Mouse (Mus musculus) hindlimb bud, embryonic 11.5 days (tissue): ENCODE measurements around the gene Smpdl3a.

Experiments used
- DNase-seq: peaks from one replicate; pipeline ENCODE4 v3.0.0-alpha.2; 2012; ENCODE audit warnings: low read depth, low spot score; ENCODE audit errors: extremely low spot score

The Smpdl3a gene

GRCm38 (mm10) chr10:57794018-57794417, at the start of gene Smpdl3a:
TSS of gene Smpdl3a (plus strand) at chr10:57794335.
- DNase-seq, result no peak

GRCm38 (mm10) chr10:57745452-57745851, 48.7 kb upstream of the Smpdl3a start:
- no peak for DNase-seq

DNA sequence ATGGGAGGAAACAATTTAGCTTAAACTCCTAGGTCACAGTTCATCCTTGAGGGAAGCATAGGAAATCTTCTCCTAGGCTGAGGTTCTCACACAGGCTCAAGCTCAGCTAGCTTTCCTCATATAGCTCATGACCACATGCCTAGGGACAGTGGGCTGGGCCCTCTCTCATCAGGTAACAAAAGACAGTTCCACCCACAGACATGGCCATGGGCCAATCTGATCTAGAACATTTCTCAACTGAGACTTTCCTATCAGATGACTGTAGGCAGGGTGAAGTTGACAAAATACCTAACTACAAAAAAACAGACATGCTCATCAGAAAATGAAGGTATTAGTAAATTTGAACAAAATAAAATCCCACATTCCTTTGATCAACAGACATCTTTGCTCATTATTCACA, 47.0 kb upstream of the Smpdl3a start:
- DNase-seq, result no peak

DNA sequence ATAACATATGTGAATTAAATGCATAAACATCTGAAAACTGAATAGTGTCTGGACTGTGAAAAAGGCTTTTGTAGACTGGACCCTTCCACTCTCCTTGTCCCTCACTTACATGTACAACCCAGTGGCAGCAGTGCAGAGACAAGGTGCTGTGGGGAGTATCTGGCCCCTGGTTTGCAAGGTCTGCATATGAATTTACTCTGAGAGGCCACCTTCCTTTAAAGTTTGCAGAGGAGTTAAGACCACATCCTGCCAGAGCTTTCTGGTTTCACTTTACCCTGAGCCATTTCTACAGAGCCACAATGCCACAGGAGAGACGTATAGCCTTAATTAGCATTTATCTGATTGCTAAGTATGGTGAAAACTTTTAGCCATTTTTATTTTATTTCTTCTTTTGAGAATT, 40.8 kb upstream of the Smpdl3a start:
- no peak for DNase-seq

- no peak for DNase-seq
These were observed 38.9 kb upstream of the Smpdl3a start for GRCm38 (mm10) chr10:57755201-57755736.

DNA sequence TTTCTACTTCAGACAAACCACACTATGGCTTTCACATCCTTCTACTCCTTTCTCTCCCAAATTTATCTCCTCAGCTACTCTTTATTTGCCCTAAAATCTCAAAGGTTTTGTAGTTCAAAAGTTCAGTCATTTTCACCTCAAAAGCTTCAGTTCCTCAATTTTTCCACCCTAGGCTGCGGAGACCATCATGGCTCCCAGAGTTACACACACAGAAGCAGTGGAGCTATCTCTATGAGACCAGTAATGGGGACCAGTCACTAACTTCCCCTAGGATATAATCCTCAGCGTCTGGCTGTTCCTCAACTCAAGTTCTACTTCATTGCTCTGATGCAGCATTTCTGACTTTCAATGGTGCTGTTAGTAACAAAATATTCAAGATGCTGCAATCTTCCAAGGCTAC, 35.1 kb upstream of the Smpdl3a start:
- DNase-seq, result no peak

DNA sequence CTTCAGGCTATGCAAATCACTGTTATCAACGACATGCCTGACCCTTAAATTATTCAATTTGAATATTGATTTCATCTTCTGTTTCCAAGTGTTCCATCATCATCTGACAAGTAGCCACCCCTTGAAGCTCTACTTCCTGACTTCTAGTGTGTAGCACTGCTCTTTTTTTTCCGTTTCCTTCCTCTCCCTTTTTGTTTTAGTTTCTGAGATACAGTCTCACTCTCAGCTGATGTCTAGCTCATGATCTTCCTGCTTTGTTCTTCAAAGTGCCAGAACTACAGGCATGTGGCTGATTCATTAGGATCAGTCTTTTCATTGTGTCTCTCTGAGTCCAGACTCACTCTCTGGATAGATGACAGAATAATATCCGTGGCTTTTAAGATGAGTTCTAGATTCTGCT, 33.4 kb upstream of the Smpdl3a start:
- no peak for DNase-seq

- DNase-seq, result no peak
These were observed 31.1 kb upstream of the Smpdl3a start for GRCm38 (mm10) chr10:57763044-57763443.

DNA sequence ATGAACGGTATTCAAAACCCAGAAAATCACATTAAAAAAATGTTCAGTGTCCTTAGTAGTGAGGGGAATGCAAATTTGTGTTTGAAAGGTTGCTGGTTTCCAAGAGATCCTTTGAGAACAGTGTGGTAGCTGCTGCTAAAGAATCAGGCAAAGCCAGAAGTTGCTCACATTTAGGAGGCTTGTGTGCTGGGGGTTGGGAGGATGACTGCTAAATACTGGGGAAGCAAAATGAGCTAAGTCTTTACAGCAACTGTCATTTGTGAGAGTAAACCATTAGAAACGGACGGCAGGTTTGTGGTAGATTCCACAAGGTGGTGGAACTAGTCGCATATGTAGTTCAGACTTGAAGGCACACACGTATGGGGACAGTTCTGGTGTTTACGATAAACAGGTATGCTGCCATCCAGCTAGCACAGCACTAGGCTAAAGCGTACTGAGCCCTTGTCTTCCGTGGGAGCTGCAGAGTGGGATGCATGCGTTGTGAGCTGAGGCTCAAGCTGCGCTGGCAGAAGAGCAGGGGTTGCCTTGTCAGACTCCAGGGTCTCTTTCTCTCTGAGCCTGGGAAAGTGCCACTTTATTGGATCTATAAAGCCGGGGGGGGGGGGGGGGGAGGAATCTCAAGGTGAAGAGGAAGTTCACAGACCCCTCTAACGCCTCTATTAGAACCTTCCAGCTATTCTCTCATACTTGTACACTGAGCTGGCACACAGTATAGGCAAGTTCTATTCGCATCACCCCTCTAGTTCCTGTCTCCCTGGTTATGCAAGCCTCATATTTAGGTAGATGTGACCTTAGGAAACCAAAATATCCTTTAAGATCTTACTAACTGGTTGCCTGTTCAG, 10.6 kb upstream of the Smpdl3a start:
- DNase-seq, result no peak

GRCm38 (mm10) chr10:57784131-57784875, 9.8 kb upstream of the Smpdl3a start:
- DNase-seq, result no peak

DNA sequence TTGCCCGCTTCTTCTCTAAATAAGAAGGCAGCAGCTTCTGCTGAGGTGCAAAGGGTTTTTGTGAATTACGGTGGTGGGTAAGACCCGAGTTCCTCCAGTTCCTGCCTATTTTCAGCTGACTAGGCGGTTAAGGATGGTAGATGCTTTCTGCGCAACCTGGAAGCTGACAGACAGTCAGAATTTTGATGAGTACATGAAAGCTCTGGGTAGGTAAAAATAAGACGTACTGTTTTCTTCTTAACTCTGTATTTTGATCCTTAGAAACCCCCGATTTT, 9.3 kb upstream of the Smpdl3a start, which contains the start of gene Fabp7:
Fabp7 (plus strand) TSS at position 6 of the 275 bp plus-strand sequence.
- no peak for DNase-seq

- DNase-seq, result no peak
These were observed 8.6 kb upstream of the Smpdl3a start for GRCm38 (mm10) chr10:57785552-57785951.

DNA sequence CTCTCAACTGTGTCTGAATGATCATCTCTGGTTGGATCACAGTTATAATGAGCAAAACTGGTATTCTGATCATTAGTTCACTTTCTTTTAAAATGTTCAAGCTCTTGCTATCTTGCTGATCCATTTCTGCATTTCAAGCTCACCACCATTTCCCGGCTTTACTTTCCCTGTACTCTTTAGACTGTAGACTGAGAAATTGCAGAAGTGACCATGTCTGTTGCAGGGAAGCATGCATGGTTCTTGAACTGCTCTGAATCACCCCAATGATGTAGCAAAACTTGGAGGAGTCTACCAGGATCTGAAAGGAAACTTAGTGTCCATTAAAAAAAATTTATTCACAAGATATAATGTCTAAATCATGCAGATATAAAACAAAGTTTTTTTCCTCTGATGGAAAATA, 1.2 kb upstream of the Smpdl3a start:
- DNase-seq, result no peak

- no peak for DNase-seq
These were observed 641 bp downstream of the Smpdl3a start for GRCm38 (mm10) chr10:57794491-57795461.

DNA sequence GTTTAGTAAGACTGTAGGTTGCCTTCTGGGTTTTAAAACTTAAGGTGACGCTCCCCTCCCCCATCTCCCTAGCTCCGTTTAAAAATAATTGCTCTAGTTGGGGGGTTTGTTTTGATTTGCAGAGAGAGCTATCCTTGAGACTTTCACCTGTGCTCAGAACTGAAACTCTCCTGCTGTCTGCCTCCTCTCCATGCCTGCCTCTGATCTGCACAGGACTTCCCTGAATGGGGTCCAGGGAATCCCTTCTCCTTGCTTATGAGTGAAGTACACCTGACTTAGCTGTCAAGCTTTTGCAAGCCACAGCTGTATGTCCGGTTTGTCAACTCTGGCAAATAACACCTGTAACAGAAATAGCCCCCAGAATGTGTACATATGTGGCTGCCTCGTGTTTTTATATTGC, 1.4 kb downstream of the Smpdl3a start:
- no peak for DNase-seq

DNA sequence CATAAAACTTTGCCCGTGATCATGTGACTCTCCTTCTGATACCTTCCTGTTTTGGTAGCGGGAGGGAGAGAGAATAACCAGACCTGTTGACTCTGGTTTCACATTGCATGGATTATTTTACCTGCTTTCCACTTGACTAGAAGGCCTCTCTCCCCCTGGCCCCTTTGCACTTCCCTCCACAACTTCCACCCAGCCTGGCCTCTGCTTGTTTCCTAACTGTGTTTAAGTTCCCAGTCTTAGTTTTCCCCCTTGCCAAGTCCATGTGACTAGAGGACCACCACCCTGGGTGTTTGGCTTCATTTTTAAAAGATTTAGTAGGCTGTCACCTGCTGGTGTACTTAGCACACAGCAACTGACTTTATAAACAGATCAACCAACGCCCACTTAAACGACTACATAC, 1.9 kb downstream of the Smpdl3a start:
- no peak for DNase-seq

- DNase-seq, result no peak
These were observed 5.4 kb downstream of the Smpdl3a start for GRCm38 (mm10) chr10:57799486-57799885.

GRCm38 (mm10) chr10:57807754-57808153, 13.6 kb downstream of the Smpdl3a start:
- DNase-seq, result no peak

GRCm38 (mm10) chr10:57812161-57812856, 18.2 kb downstream of the Smpdl3a start:
- DNase-seq, result no peak

- DNase-seq, result no peak
These were observed 20.2 kb downstream of the Smpdl3a start for GRCm38 (mm10) chr10:57814295-57814694.
